Mouse (Mus musculus) CH12.LX (cell line): ENCODE data around the gene Mrnip.

Experiments
- CHD1 ChIP-seq: IDR thresholded peaks from 2 replicates; pipeline ENCODE4 v1.6.1; 2012; ENCODE audit warnings: low read depth, low read length, improper control_type of control experiment, inconsistent platforms
- CTCF ChIP-seq, 2 experiments: IDR thresholded peaks in 1 of 2; conservative IDR thresholded peaks in 1 of 2; 2 replicates each; pipeline ENCODE4 v1.5.1; 2011 to 2012; ENCODE audit warnings: low read depth in 2 of 2, low read length in 2 of 2, improper control_type of control experiment in 1 of 2, inconsistent platforms in 1 of 2, mild to moderate bottlenecking in 1 of 2, moderate library complexity in 1 of 2
- KAT2A ChIP-seq: IDR thresholded peaks from 2 replicates; pipeline ENCODE4 v1.6.1; 2012; ENCODE audit warnings: low read length, improper control_type of control experiment, inconsistent platforms; ENCODE audit not compliant: insufficient replicate concordance
- MAX ChIP-seq: IDR thresholded peaks from 2 replicates; pipeline ENCODE4 v1.6.1; 2011; ENCODE audit warnings: low read length, improper control_type of control experiment
- POLR2A ChIP-seq: IDR thresholded peaks from 2 replicates; pipeline ENCODE4 v1.6.1; 2011; ENCODE audit warnings: low read depth, mild to moderate bottlenecking, improper control_type of control experiment, low read length
- SIN3A ChIP-seq: IDR thresholded peaks from 2 replicates; pipeline ENCODE4 v1.6.1; 2012; ENCODE audit warnings: low read length, improper control_type of control experiment, inconsistent platforms
- TCF12 ChIP-seq: IDR thresholded peaks from 2 replicates; pipeline ENCODE4 v1.6.1; 2014; ENCODE audit warnings: low read depth, mild to moderate bottlenecking, inconsistent platforms, low read length, improper control_type of control experiment
- USF1 ChIP-seq: IDR thresholded peaks from 2 replicates; pipeline ENCODE4 v1.6.1; 2014; ENCODE audit warnings: low read depth, mild to moderate bottlenecking, inconsistent platforms, low read length, improper control_type of control experiment
- ZC3H11A ChIP-seq: IDR thresholded peaks from 2 replicates; pipeline ENCODE4 v1.6.1; 2012; ENCODE audit warnings: low read depth, mild to moderate bottlenecking, inconsistent platforms, low read length, improper control_type of control experiment

DNA sequence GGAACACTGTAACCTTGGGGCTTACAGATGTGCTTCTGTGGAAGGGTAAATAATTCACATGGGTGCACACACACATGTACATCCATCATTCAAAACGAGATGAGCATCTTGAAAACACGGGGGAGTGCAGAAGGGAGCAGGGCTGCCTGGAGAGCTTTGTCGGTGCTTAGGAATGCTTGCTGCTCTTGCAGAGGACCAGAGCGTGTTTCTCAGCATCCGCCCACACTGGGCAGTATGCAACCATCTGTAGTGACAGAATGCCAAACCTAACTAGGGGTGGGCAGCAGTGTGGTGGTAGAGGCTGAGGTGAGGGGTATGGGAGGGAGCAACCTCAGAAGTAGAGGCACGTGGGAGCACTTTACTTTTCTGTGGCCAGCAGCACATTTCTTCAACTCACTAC is 2.9 kb downstream of the Mrnip start:
- TF ChIP-seq MAX (no peak), POLR2A (no peak), CHD1 (no peak), USF1 (no peak), CTCF (conservative IDR thresholded peaks at IDR 0.05 in 1 of 2, IDR thresholded peaks at IDR 0.05 in 1 of 2; ENCODE audit: low read depth in 2 of 2, low read length in 2 of 2) (no peak), ZC3H11A (no peak), KAT2A (no peak), TCF12 (no peak), SIN3A (no peak)
